Mouse (Mus musculus) c-Kit-negative CD71-positive TER-119-positive erythroid progenitor cells, embryonic 14.5 days (primary cell): ENCODE measurements around the gene Gm9803.

ENCODE experiments used
- DNase-seq: peaks from one replicate; pipeline ENCODE4 v3.0.0-alpha.2; 2013; ENCODE audit warnings: low read depth, low spot score

Gm9803 gene

DNA sequence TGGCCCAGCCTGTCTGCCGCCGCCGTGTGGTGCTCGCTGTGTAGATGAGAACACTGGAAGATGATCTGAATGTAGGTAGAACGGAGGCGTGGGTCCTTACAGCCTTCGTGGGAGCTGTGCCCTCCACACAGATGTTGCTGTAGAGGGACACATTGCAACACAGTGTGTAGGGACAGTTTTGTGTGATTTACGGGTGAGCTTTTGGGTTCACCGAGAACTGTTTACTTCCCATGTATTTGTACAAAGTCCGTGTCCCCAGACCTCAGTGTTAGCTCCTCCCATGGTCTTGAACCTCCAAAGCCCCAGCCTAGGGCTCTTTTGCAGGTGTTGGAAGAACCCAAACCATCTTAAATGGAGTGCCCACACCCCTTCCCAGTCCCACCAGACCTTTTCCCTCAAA is 10.9 kb upstream of the Gm9803 start:
- no peak for DNase-seq

DNA sequence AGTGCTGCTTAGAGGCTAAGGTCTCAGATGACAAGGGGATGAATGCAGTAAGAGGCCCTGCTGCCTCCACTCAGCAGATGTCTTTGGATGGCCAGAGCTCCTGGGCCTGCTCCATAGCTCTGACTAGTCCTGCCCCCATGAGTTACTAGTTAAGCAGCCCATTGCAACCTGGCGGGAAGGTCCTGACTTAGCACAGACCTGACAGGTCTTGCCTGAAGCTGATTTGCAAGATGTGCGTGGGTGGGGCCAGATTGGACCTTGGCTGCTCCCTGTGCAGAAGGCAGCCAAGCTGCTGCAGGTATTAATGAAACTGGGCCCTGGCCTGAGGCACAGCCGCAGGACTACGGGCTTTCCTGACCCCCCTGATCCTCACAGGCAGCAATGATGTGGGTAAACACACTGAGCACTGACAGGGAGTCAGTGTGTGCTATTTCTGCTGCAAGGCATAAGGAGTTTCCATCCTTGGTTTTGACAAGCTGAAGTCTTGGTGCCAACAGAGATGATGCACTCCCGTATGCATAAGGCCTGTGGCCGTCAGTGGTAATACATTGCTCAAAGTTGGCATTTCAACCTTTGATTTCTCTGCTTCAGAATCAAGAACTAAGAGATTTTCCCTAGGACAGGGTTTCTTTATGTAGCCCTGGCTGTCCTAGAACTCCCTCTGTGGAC is 6.8 kb upstream of the Gm9803 start:
- no peak for DNase-seq

DNA sequence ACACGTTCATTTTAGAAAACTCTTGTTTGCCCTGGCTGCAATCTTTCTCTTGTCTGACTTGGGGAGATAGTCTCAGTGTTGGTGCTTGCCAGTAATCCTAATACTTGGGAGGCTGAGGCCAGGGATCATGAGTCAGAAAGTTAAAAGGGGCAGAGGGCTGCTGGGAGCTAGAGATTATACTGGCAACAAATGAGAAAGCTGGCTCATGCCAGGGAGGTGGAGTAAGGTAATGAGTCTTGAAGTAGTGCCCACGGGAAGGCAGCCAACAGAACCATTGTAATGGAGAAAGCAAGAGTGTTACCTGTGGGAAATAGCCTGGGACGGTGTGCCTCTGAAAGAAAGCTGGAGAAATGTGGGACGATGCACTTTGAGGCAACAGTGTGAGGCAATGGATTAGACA is 6.0 kb upstream of the Gm9803 start:
- no peak for DNase-seq

DNA sequence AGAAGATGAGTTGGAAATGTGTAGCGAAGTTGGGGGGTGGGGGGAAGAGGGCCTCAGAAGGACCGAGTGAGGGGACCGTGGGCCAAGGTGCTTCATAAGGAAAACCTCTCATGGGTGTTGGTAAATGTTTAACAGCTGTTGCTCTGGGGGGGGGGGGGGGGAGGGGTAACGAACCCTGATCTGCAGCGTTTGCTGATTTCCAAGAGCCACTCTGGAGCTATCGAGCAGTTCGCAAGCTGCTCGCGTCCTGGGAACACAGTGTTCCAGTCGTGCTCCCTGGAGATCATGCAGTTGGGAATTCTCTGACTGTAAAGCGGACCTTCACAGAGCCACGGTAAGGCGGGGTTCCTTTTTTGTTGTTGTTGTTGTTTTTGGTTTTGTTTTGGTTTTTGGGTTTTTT is 5.5 kb upstream of the Gm9803 start:
- no peak for DNase-seq

DNA sequence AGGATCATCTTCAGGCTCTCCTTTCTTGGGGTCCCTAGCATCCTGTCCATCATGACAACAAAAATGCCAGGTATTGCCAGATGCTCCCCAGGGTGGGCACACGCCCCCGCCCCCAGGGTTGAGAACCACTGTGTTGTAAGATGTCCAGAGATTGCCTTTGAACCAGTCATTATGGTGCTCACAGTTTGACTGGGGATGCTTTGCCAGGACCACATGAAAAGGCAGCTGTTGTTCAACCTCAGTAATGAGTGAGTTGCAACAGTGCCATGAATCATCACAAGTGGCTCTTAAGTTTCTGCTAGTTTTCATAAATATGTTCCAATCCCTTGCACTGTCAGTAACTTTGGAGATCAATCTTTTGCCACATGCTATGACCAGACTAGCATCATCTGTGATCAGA is 3.9 kb upstream of the Gm9803 start:
- no peak for DNase-seq

DNA sequence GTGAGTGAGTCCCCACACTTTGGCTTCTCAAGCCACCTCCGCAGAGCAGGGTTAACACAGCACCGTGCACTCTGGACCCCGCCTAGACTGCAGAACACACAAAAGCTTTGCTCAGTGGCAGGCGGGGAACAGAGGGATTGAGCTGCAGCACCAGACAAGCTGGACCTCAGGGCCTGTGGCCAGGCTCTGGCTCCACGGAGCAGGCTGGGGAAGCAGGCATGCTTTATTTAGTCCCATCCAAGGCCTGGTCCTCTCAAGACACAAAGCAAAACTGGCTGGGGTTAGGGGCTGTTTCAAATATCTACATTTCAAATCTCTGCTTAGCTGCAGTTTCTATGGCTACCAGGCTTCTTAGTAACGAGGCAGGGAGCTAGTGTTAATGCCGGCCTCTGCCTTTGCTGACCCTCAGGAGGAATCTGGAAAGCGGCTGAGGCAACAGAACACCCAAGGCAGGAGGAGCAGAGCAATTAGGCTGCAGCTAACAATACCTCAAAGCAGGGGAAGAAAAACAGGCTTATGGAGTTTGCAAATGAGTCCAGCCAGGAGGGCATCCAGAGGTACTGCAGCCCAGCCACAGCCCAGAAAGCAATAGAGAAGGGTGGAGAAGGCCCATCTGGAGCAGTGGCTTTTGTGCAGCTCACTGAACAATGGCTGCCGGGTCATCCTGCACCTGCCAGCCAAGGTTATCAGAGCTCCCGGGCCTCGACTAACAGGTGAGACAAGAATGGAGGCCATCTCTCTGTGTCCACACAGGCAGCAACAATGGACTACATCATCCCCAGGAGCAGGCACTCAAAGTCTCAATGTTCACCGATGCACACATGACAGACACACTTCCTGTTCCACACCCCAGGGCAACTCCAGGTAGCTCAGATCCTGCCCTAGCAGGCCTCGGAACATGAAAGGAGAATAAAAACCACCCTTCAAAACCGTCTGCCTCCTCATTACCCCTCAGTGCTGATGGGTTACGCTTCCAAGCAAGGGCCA is 3.7 kb downstream of the Gm9803 start:
- no peak for DNase-seq

DNA sequence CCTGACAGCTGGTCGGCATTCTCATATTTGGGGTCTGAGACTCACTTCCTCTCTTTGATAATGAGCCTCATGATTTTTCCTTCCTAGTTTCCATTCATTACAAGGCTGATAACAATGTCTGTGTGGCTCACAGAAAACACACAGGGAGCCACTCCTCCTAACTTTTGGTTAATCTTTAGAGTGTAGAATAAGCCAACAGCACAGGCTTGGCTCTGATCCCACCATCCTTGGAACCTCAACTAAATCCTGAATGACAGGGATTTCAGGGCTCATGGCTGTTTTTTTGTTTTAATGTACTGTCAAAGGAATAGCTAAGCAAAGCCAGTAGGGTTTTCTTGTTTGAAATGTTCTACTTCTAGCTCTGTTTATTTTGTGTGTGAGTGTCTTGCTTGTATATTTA is 10.5 kb downstream of the Gm9803 start:
- no peak for DNase-seq

DNA sequence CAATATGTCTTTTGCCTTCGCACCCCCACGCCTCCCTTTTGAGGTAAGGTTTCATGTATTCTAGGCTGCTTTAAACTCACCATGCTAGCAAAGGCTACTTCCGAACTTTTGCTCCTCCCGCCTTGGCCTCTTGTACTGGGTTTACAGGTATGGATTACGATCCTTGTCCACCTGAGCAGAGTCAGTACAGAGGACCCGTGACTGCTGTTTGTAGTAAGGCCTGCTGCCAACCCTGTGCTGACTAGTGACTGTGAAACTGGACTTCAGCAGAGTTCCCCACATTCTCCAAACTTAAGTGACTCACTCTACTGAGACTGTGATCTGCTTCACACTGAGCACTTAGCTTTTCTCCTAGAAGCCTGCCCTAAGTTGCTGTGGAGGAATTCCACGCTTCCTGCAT is 13.8 kb downstream of the Gm9803 start:
- DNase-seq, result no peak

DNA sequence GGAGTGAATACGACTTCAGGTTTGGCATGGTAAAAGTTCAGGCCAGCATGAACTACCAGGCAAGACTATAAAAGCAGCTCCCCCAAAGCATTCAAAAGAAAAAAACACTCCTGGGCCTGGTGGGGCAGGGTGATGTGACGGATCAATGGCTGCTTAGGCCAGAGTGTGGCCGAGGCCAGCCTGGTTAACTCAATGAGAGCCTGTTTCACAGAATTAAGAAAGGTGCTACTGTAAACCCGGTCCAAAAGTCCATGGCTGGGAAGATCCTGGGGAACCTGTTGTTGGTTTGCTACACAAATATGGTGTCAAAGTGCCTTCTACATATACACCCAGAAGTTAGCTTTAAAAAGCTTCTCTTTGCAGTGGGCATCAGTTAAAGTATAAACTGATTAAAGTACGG is 14.9 kb downstream of the Gm9803 start:
- DNase-seq, result no peak

DNA sequence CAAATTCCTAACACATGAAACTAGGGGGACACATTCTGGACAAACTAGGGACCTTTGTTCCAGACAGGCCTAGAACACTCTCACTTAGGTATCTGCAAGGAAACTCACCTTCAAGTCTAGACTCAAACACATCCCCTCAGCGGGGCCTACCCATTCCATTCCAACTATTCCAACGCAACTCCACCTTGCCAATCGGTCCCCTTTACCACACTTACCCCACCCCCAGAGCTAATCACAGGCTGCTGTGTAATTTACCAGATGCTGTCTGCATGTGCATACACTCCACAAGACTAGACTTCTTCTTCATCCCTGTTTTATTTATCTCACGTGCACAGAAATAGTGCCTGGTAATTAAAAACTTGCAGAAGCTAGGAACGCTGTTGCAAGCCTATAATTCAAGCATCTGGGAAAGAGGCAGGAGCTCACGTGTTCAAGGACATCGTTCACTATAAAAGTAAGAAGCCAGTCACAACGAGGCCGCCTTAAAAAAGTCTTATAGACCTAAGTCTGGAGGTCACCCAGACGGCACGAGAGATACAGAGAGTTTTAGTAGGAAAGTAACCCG is 15.9 kb downstream of the Gm9803 start:
- peak; percentile 1 for DNase-seq

DNA sequence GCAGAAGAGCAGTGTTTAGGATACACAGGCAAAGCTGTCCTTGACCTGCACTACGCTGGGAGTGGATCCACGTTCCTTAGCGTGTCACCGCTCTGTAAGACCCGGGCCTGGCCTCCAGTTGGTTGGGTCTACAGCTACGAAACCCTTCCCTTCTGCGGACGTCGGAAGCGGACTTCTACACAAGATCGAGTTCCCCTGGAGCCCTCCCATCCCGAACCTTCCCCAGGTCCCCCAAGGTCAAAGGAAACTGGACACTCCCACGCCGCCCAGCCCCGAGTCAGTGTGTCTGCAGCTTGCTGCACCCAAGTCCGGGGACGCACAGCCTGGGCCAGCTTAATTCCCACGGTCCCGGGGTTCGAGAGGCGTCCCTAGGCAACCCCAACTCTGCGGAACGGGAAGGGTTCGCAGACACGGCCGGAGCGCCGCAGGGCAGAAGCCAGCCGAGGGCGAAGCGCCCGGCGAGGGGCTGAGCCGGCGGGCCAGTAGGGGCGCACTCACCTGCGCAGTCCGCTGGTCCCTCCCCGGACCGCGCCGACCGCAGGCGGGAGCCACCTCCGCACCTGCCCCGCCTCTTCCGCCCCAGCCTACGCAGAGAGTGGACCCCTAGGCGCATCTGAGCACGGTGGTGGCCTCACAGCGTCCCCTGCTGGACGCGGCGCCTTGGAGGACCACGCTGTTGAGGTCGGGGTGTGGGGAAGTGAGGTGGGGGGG is 16.7 kb downstream of the Gm9803 start, which contains the start of gene 1700021F05Rik:
Gene 1700021F05Rik, minus strand, starts transcription at position 553 of the 711 bp plus-strand sequence.
- peak; percentile 73 for DNase-seq

DNA sequence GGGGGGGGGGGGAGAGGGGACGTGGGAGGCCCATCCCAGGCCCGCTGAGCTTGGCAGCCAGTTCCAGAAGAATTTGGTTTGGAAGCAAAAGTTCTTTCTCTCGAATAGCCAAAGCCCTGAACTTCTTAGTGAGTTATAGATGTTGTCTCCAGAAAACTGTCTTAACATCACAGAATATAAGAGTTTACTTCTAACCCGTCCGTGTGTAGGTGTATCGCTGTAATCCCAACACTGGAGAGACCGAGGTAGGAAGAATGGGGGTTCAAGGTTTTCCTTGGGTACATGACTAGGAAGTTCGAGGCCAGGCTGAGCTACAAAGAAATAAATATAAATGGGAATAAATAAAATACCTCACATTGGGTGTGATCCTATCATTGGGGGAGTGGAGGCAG is 17.3 kb downstream of the Gm9803 start:
- peak; percentile 1 for DNase-seq

DNA sequence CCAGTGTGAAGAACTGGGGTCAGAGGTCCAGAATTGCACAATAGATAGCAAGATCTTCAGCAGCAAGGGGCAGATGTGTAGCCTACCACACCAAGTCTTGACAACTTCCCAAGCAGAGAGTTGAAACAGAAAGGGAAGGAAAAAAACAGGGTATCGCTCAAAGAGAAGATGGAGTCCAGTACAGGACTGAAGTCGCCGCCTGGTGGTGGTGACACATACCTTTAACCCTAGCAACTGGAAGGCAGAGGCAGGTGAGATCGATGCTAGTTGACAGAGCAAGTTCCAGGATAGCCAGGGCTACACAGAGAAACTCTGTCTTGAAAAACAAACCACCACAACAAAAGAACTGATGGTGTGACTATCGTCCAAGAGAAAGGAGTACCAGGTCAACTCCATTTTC is 25.5 kb downstream of the Gm9803 start:
- DNase-seq, result no peak

DNA sequence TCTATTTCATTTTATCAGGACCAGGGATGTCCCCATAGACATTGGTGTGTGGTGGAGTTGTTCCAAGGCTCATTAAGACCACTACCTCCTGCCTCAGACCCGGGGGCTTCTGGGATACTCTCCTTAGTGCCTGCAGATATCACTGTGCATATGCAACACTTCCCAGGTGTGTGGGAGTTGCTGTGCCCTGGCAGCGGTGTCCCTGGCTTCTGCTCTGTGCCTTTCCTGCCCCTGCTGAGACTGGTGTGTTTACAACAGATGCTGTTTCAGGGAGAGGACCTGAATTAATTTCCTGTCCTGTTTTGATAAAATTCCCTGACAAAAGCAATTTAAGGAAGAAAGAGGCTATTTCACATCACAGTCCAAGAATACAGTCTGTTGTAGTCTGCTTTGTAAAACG is 27.0 kb downstream of the Gm9803 start:
- no peak for DNase-seq

DNA sequence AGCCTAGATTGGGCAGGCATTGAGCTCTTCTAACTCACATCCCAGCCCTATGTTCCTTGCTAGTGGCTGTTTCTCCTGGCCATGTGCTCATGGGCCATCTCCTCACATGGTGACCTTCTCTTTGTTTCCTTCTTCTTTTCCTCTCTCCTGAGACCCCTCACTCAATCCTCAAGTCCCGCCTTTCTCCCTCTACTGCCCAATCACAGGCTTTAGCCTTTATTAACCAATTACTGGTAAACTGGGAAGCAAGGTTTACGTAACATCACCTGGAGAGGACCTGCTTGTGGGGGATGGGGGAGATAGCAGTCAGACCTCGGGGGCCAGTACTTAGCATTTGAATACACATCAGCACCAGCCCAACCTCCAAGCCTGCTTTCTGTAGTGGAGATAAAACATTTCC is 27.5 kb downstream of the Gm9803 start:
- DNase-seq, result no peak

DNA sequence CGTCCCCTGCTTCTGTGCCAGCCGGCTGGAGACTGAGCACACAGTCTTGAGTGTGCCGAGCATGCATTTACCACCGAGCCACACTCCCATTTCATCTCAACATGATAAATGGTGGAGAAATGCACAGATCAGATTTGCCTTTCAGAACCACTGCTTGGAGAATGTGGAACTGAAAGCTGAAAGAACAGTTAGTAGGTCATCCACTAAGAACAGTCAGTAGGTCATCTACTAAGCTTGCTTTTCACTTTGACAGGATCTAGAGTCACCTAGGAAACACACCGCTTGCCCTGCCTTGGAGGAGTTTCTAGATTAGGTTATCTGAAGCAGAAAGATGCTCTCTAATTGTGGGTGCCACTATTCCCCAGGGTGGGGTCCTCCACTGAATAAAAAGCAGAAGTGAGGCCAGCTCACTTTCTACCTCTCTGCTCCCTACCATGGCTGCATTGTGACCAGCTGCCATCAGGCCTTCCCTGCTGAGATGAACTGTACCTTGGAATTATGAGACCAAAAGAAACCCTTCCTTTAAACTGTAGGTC is 33.8 kb downstream of the Gm9803 start:
- DNase-seq, result no peak

DNA sequence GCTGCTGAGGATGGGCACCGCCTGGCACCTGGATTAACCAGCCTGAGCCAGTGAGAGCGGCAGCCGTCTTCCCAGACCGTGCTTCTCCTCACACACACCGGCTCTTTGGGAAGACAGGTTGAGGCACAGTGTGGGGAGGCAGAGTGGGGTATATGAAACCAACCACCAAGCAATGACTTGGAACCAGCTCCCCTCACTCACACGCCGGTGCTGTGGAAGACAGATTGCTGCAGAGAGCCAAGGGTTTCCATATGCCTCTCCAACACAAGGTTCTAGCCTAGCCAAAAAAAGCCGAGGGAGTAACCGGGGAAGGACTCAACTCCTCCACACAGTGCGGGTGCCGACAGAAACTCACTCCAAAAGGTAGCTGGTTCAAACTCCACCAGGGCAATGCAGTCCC is 35.4 kb downstream of the Gm9803 start:
- no peak for DNase-seq

DNA sequence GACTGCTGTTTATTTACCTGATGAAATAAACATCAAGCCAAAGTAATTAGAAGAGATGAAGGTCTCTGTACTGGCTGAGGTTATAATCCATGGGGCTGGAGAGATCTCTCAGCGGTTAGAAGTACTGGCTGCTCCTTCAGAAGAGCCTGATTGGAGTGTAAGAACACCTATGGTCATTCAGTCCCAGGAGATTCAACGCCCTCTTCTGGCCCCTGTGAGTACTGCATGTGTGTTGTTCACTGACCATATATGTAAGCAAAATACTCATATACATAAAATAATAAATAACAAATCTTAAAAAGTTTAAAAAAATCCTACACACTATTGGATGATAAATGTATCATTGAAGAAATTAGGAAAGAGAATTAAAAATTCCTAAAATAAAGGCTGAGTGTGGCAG is 36.9 kb downstream of the Gm9803 start:
- no peak for DNase-seq

DNA sequence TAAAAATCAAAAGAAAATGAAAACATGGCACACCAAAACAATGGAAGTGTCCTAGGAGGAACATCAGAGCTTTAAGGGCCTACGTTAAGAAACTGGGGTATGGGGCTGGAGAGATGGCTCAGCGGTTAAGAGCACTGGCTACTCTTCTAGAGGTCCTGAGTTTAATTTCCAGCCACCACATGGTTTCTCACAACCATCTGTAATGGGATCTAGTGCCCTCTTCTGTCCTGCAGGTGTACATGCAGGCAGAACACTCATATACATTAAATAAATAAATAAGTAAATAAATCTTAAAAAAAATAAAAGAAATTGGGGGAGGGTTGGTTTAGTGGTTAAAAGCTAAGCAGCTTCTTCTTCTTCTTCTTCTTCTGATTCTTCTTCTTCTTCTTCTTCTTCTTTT is 37.4 kb downstream of the Gm9803 start:
- no peak for DNase-seq
